Mouse (Mus musculus): ENCODE results near the gene Cdc42ep3.

DNA sequence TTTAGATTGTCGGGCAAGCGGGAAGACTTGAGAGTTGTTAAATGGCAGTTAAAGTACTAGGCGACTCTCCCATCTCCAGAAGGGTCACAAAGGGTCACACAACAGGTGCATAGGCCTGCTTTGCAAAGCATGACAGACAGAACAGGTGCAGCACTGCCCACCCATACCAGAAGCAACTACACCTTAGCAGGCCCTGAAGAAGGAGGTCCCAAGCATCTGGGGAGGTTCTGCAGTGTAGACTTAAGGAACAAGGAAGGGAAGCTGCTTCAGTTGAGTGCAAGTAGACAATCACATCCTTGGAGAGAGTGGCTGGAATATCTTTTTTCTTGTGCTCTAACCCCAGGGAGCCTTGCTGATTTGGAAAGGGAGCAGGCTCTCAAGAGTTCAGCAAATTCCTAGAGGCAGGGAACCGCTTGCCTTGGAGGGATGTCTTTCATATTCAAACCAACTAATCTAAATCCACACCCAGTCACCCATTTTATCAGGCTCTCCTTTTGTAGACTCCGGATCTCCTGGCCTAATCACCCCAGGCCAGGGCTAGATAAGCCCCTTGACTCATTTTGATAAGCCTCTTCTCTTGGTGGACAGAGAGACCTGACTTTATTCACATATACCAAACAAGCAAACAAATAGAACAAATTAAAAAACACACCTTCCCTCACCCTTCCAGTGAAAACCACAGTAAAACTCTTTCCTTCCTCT lies 10.0 kb upstream of the Cdc42ep3 start:
- TF ChIP-seq POLR2A (IDR thresholded peaks at IDR 0.05; ENCODE audit: low read depth, low read length) = no peak
- TF ChIP-seq CTCF (IDR thresholded peaks at IDR 0.05; ENCODE audit: borderline replicate concordance, insufficient read depth, low read length) = no peak
